Mouse (Mus musculus): Measurements from ENCODE around the gene Grb7.

DNA sequence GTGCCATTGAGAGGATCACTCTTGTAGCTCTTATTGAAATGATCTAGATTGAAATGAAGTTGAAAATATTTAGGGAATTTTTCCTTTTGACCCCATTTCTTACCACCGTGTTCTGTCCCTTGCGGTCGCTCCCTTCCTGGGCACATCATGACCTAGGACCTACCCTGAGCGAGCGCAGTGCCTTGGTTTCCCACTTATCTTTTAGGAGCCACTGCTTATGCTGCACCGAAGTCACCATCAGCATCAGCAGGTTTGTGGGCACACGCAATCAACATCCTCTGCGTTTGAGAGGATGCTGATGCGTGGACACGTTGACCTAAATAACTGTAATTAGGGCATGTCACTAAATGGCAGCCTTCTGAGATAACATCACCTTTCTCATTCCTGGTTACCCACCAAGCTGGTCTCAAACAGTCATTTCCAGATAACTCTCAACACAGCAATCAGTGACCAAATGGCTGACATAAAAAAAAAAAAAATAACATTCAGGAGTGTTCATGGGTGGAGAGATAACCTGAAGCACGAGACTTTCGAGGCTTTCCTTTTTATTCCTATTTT lies 33.8 kb downstream of the Grb7 start:
- TF ChIP-seq POLR2A (IDR thresholded peaks at IDR 0.05; ENCODE audit: low read depth, low read length) (no peak), CTCF (IDR thresholded peaks at IDR 0.05; ENCODE audit: extremely low read depth, insufficient read length, insufficient replicate concordance, low read depth, low read length) (no peak)

Data from small intestine, adult 2 months (tissue).